Mouse (Mus musculus) MEL (cell line): ENCODE data around the gene BC035044. TPM values are rescaled to one million over a fixed set of nuclear protein-coding genes. Genes with fewer than 3 reads are reported as not detected.

Experiments
- DNase-seq: peaks from one replicate; pipeline ENCODE4 v3.0.0; 2011; ENCODE audit warnings: low read depth, low spot score
- H3K27ac ChIP-seq: 2 replicates; pipeline ENCODE4 v1.5.1; 2012; ENCODE audit warnings: low read depth, mild to moderate bottlenecking, control low read depth, low read length, moderate library complexity; ENCODE audit not compliant: control insufficient read depth
- H3K27me3 ChIP-seq, 2 experiments: fragments of 150-350 bp in 1 of 2; sonication (generic) in 1 of 2; 2 replicates each; pipeline ENCODE4 v1.6.1; 2012; ENCODE audit warnings: low read length in 2 of 2, mild to moderate bottlenecking in 2 of 2, improper control_type of control experiment in 1 of 2, moderate library complexity in 1 of 2; ENCODE audit not compliant: insufficient read depth in 2 of 2, control insufficient read depth in 1 of 2
- H3K36me3 ChIP-seq, 2 experiments: 2 replicates each; pipeline ENCODE4 v1.6.1; 2012 to 2014; ENCODE audit warnings: low read length in 2 of 2, improper control_type of control experiment in 1 of 2, inconsistent platforms in 1 of 2, mild to moderate bottlenecking in 1 of 2; ENCODE audit not compliant: insufficient read depth in 2 of 2, control insufficient read depth in 1 of 2
- H3K4me1 ChIP-seq, 2 experiments: fragments of 150-350 bp in 1 of 2; sonication (generic) in 1 of 2; 2 replicates each; pipeline ENCODE4 v1.6.1; 2012; ENCODE audit warnings: low read length in 2 of 2, improper control_type of control experiment in 1 of 2, mild to moderate bottlenecking in 1 of 2; ENCODE audit not compliant: insufficient read depth in 2 of 2, control insufficient read depth in 1 of 2
- H3K4me3 ChIP-seq, 2 experiments: fragments of 150-350 bp in 1 of 2; sonication (generic) in 1 of 2; 2 replicates each; pipeline ENCODE4 v1.5.1; 2012; ENCODE audit warnings: low read depth in 2 of 2, low read length in 2 of 2, mild to moderate bottlenecking in 2 of 2, moderate library complexity in 2 of 2, control low read depth in 1 of 2, improper control_type of control experiment in 1 of 2; ENCODE audit not compliant: control insufficient read depth in 1 of 2, insufficient read depth in 1 of 2
- H3K79me2 ChIP-seq: 2 replicates; pipeline ENCODE4 v1.6.1; 2012; ENCODE audit warnings: mild to moderate bottlenecking, low read length, moderate library complexity; ENCODE audit not compliant: control insufficient read depth, poor library complexity, insufficient read depth
- H3K9ac ChIP-seq: 2 replicates; pipeline ENCODE4 v1.6.1; 2012; ENCODE audit warnings: low read depth, mild to moderate bottlenecking, control low read depth, low read length, moderate library complexity; ENCODE audit not compliant: control insufficient read depth, poor library complexity, severe bottlenecking
- H3K9me3 ChIP-seq: fragments of 150-350 bp; sonication (generic); replicated peaks from 2 replicates; pipeline ENCODE4 v1.6.1; 2012; ENCODE audit warnings: mild to moderate bottlenecking, low read length, improper control_type of control experiment, moderate library complexity; ENCODE audit not compliant: insufficient read depth
- CTCF ChIP-seq, 3 experiments: IDR thresholded peaks in 2 of 3; conservative IDR thresholded peaks in 1 of 3; 2 replicates each; pipeline ENCODE4 v1.5.1; 2011 to 2012; ENCODE audit warnings: low read length in 3 of 3, low read depth in 2 of 3, mild to moderate bottlenecking in 2 of 3, improper control_type of control experiment in 1 of 3, inconsistent platforms in 1 of 3, mixed read lengths in 1 of 3, moderate library complexity in 1 of 3; ENCODE audit not compliant: control insufficient read depth in 1 of 3, insufficient read depth in 1 of 3, poor library complexity in 1 of 3, severe bottlenecking in 1 of 3
- GATA1 ChIP-seq: IDR thresholded peaks from 2 replicates; pipeline ENCODE4 v1.6.1; 2011; ENCODE audit warnings: low read depth, low read length, improper control_type of control experiment
- JUND ChIP-seq: IDR thresholded peaks from 2 replicates; pipeline ENCODE4 v1.6.1; 2011; ENCODE audit warnings: low read depth, mild to moderate bottlenecking, improper control_type of control experiment, low read length
- KAT2A ChIP-seq: conservative IDR thresholded peaks from 2 replicates; pipeline ENCODE4 v1.6.1; 2012; ENCODE audit warnings: low read depth, low read length, improper control_type of control experiment, inconsistent platforms
- MAFK ChIP-seq: IDR thresholded peaks from 2 replicates; pipeline ENCODE4 v1.6.1; 2011; ENCODE audit warnings: low read depth, mild to moderate bottlenecking, low read length, improper control_type of control experiment, borderline replicate concordance
- MEF2A ChIP-seq: IDR thresholded peaks from 2 replicates; pipeline ENCODE4 v1.6.1; 2014; ENCODE audit warnings: low read depth, mild to moderate bottlenecking, inconsistent platforms, low read length, improper control_type of control experiment; ENCODE audit not compliant: poor library complexity, insufficient replicate concordance, severe bottlenecking; ENCODE audit errors: extremely low read depth
- MYC ChIP-seq: IDR thresholded peaks from 2 replicates; pipeline ENCODE4 v1.6.1; 2011; ENCODE audit warnings: low read depth, mild to moderate bottlenecking, low read length, improper control_type of control experiment, moderate library complexity
- NRF1 ChIP-seq: IDR thresholded peaks from 2 replicates; pipeline ENCODE4 v1.6.1; 2014; ENCODE audit warnings: low read depth, mild to moderate bottlenecking, inconsistent platforms, low read length, improper control_type of control experiment, moderate library complexity; ENCODE audit not compliant: poor library complexity, insufficient read depth, severe bottlenecking
- POLR2AphosphoS5 ChIP-seq: IDR thresholded peaks from 2 replicates; pipeline ENCODE4 v1.6.1; 2012; ENCODE audit warnings: low read depth, borderline replicate concordance, mild to moderate bottlenecking, inconsistent platforms, low read length, moderate library complexity, mixed read lengths
- RAD21 ChIP-seq: IDR thresholded peaks from 2 replicates; pipeline ENCODE4 v1.6.1; 2011; ENCODE audit warnings: mild to moderate bottlenecking, low read depth, low read length, improper control_type of control experiment
- SMC3 ChIP-seq: IDR thresholded peaks from 2 replicates; pipeline ENCODE4 v1.6.1; 2011; ENCODE audit warnings: low read depth, low read length, improper control_type of control experiment
- TAL1 ChIP-seq: IDR thresholded peaks from 2 replicates; pipeline ENCODE4 v1.6.1; 2012; ENCODE audit warnings: mild to moderate bottlenecking, inconsistent platforms, low read length, moderate library complexity, mixed read lengths
- USF2 ChIP-seq, 2 experiments: IDR thresholded peaks; 2 replicates each; pipeline ENCODE4 v1.6.1; 2011 to 2012; ENCODE audit warnings: improper control_type of control experiment in 2 of 2, low read length in 2 of 2, borderline replicate concordance in 1 of 2, inconsistent platforms in 1 of 2, low read depth in 1 of 2, mild to moderate bottlenecking in 1 of 2; ENCODE audit not compliant: insufficient read depth in 1 of 2
- polyA plus RNA-seq, 2 experiments: library from polyadenylated mRNA; stranded (reverse) in 1 of 2; unstranded in 1 of 2; fragments of >175 nt in 1 of 2; fragments of >200 nt in 1 of 2; gene quantifications; 2 replicates each; pipeline versions ENCODE4 v1.2.1 to v1.2.4; 2012; ENCODE audit warnings: low replicate concordance in 2 of 2, low read depth in 1 of 2; ENCODE audit not compliant: insufficient read length in 2 of 2, insufficient read depth in 1 of 2, missing spikeins in 1 of 2
- total RNA-seq: library from RNA; depleted of rRNA; stranded (reverse); fragments of 300-350 nt; gene quantifications from 2 replicates; pipeline ENCODE4 v1.2.3, GENCODE M21; 2012

The BC035044 gene
- total and polyA plus RNA-seq, 3 experiments, result not detected

- H3K27me3 ChIP-seq, result no peaks in the 10 kb centered on the region
- peak; percentile 43 for DNase-seq
- no peak for TF ChIP-seq MYC
- peak; percentile 47 for TF ChIP-seq SMC3
- TF ChIP-seq MEF2A, result no peak
- TF ChIP-seq RAD21, result peak; percentile 25
- TF ChIP-seq NRF1, result no peak
- no peak for TF ChIP-seq POLR2AphosphoS5
- TF ChIP-seq JUND, result no peak
- peak in 2 of 3 experiments; percentile 17 to 59; a peak in 3 of 6 replicates for TF ChIP-seq CTCF (IDR thresholded peaks at IDR 0.05 in 2 of 3, conservative IDR thresholded peaks at IDR 0.05 in 1 of 3; ENCODE audit: control insufficient read depth in 1 of 3, insufficient read depth in 1 of 3, low read depth in 2 of 3, low read length in 3 of 3, poor library complexity in 1 of 3, severe bottlenecking in 1 of 3)
- TF ChIP-seq KAT2A, result no peak
- no peak for TF ChIP-seq TAL1
- TF ChIP-seq USF2 (IDR thresholded peaks at IDR 0.05; ENCODE audit: borderline replicate concordance in 1 of 2, insufficient read depth in 1 of 2, low read depth in 1 of 2, low read length in 2 of 2), result no peak
These were observed 82.4 kb downstream of the BC035044 start for GRCm38 (mm10) chr6:128808532-128808931.

GRCm38 (mm10) chr6:128807021-128807420 is 83.9 kb downstream of the BC035044 start:
- H3K9ac ChIP-seq, result no peak overlapping the region
- no peaks in the 10 kb centered on the region for H3K36me3 ChIP-seq
- no peak overlapping the region for H3K27ac ChIP-seq
- H3K4me3 ChIP-seq, result no peak overlapping the region
- peaks cover 2 to 9% of the 10 kb centered on the region in 2 experiments; a peak in 2 of 4 replicates for H3K4me1 ChIP-seq
- H3K9me3 ChIP-seq, result no peaks in the 10 kb centered on the region
- no peaks in the 10 kb centered on the region for H3K27me3 ChIP-seq
- DNase-seq, result no peak
- no peaks in the 10 kb centered on the region for H3K79me2 ChIP-seq
- no peak for TF ChIP-seq MYC
- 0 out of 2 replicates have a peak, but pooled peaks have one; percentile 6 for TF ChIP-seq GATA1
- TF ChIP-seq MAFK, result no peak
- 0 out of 6 replicates have a peak, but pooled peaks of 1 of the 3 experiments have one; percentile 19 for TF ChIP-seq CTCF (IDR thresholded peaks at IDR 0.05 in 2 of 3, conservative IDR thresholded peaks at IDR 0.05 in 1 of 3; ENCODE audit: control insufficient read depth in 1 of 3, insufficient read depth in 1 of 3, low read depth in 2 of 3, low read length in 3 of 3, poor library complexity in 1 of 3, severe bottlenecking in 1 of 3)

More at GRCm38 (mm10) chr6:128808532-128808931, 82.4 kb downstream of the BC035044 start:
- Histone ChIP-seq H3K36me3 (no peaks in the 10 kb centered on the region), H3K9me3 (no peaks in the 10 kb centered on the region), H3K27ac (no peak overlapping the region), H3K4me1 (peaks cover 2 to 5% of the 10 kb centered on the region in 2 experiments; a peak in 2 of 4 replicates), H3K4me3 (no peak overlapping the region), H3K79me2 (no peaks in the 10 kb centered on the region), H3K9ac (no peak overlapping the region)
